Mouse (Mus musculus): ENCODE data around the gene Gm8909. TPM values are rescaled to one million over a fixed set of nuclear protein-coding genes. Genes with fewer than 3 reads are reported as not detected.
"Not testable (repeated sequence)": the region's sequence is repeated elsewhere in the genome, so short reads cannot be mapped to it uniquely, and the experiment has no call there.

The Gm8909 gene
- polyA plus RNA-seq, 1 experiment from 2014 or later, result not detected

DNA sequence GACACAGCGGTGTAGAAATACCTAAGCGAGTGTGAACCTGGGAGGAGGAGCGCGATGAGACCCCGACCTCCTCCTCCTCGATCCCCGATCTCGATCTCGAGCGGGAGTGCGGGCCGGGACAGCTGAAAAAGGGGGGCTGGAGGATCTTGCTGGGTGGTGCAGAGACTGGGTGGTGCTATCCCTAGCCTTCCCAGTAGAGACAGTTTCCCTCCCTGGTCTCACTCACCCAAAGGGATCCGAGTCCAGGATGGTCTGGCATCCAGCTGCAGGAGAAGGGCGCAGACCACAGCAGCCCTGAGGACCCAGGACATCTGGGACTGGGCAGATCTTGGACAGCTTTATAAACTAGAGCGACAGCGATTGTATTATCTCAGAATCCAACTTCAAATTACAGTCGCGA is 47.5 kb downstream of the Gm8909 start:
- not testable (repeated sequence) for H3K9ac ChIP-seq (replicated peaks; ENCODE audit: low read length); ATAC-seq (replicated peaks; ENCODE audit: insufficient number of reproducible peaks, low FRiP score, low TSS enrichment, low read depth); DNase-seq (ENCODE audit: low spot score); H3K4me3 ChIP-seq (ENCODE audit: low read depth, low read length); H3K4me1 ChIP-seq (ENCODE audit: control insufficient read depth, insufficient read depth, low read length); H3K9me3 ChIP-seq (replicated peaks; ENCODE audit: control insufficient read depth, low read length); H3K27ac ChIP-seq (replicated peaks; ENCODE audit: low read depth, low read length); H3K27me3 ChIP-seq (ENCODE audit: control insufficient read depth, insufficient read depth, low read length); H3K36me3 ChIP-seq (replicated peaks; ENCODE audit: control insufficient read depth, insufficient read depth, low read depth, low read length); H3K4me2 ChIP-seq (ENCODE audit: low read depth, low read length)
- WGBS, result 26% methylated on average over 18 of the region's 18 CpGs

DNA sequence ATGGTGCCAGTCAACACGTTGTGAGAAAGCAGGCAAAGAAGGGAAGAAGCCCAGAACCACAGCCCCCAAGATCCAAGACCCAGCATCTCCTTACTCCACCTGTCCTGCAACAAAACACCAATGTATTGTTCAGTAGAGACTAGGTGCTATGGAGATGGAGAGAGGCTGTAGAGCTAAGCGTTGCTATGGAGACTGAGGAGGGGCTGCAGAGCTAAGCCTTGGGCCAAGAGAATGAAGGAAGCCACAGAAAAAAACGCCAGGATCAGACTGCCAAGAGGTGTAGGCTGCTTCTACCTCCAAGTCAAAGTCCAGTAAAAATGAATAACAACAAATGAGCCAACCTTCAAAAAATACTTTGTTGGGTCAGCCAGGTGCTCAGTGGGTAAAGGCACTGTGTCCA is 51.8 kb downstream of the Gm8909 start:
- ATAC-seq (replicated peaks; ENCODE audit: insufficient number of reproducible peaks, low FRiP score, low TSS enrichment, low read depth); H3K36me3 ChIP-seq (replicated peaks; ENCODE audit: control insufficient read depth, insufficient read depth, low read depth, low read length); H3K27ac ChIP-seq (replicated peaks; ENCODE audit: low read depth, low read length); H3K4me3 ChIP-seq (ENCODE audit: low read depth, low read length); DNase-seq (ENCODE audit: low spot score); H3K4me2 ChIP-seq (ENCODE audit: low read depth, low read length); H3K9ac ChIP-seq (replicated peaks; ENCODE audit: low read length); H3K4me1 ChIP-seq (ENCODE audit: control insufficient read depth, insufficient read depth, low read length); H3K27me3 ChIP-seq (ENCODE audit: control insufficient read depth, insufficient read depth, low read length); H3K9me3 ChIP-seq (replicated peaks; ENCODE audit: control insufficient read depth, low read length): not testable (repeated sequence)
- WGBS, result 27% methylated on average over 3 of the region's 3 CpGs

Other genes starting within 250 kb of the Gm8909 start
- gene Abcf1, start 198.8 kb downstream of the Gm8909 start, polyA plus RNA-seq (2014; fragmentation: Nextera tagmentation; extraction: Ambion mirVana), result 96.7 and 112 TPM in 2 replicates
- gene Gnl1, start 188.7 kb downstream of the Gm8909 start, polyA plus RNA-seq (2014; fragmentation: Nextera tagmentation; extraction: Ambion mirVana), result 31.3 and 32.3 TPM in 2 replicates
- gene Prr3, start 188.3 kb downstream of the Gm8909 start, polyA plus RNA-seq (2014; fragmentation: Nextera tagmentation; extraction: Ambion mirVana), result 37.7 and 38.2 TPM in 2 replicates
- 2.2 and 2.4 TPM in 2 replicates for gene H2-T24, start 148.0 kb downstream of the Gm8909 start, polyA plus RNA-seq (2014; fragmentation: Nextera tagmentation; extraction: Ambion mirVana)
- 3.7 and 3.9 TPM in 2 replicates for gene H2-T23, start 135.7 kb downstream of the Gm8909 start, polyA plus RNA-seq (2014; fragmentation: Nextera tagmentation; extraction: Ambion mirVana)
- 12.7 and 13.2 TPM in 2 replicates for gene H2-T22, start 125.8 kb downstream of the Gm8909 start, polyA plus RNA-seq (2014; fragmentation: Nextera tagmentation; extraction: Ambion mirVana)
- not detected in 2 replicates for gene Gm6034, start 125.6 kb downstream of the Gm8909 start, polyA plus RNA-seq (2014; fragmentation: Nextera tagmentation; extraction: Ambion mirVana)
- gene Gm11127, start 110.2 kb downstream of the Gm8909 start, polyA plus RNA-seq (2014; fragmentation: Nextera tagmentation; extraction: Ambion mirVana), result 0.20 TPM in 1 of 2 replicates, not detected in the other
- not detected in 2 replicates for gene Gm19684, start 46.9 kb downstream of the Gm8909 start, polyA plus RNA-seq (2014; fragmentation: Nextera tagmentation; extraction: Ambion mirVana)
- gene Gm7030, start 39.1 kb downstream of the Gm8909 start, polyA plus RNA-seq (2014; fragmentation: Nextera tagmentation; extraction: Ambion mirVana), result not detected in 2 replicates
- gene H2-T3, start 21.8 kb upstream of the Gm8909 start, polyA plus RNA-seq (2014; fragmentation: Nextera tagmentation; extraction: Ambion mirVana), result not detected in 2 replicates
- 83.6 and 92.6 TPM in 2 replicates for gene Rpp21, start 89.5 kb upstream of the Gm8909 start, polyA plus RNA-seq (2014; fragmentation: Nextera tagmentation; extraction: Ambion mirVana)
- 14.0 and 15.6 TPM in 2 replicates for gene Trim39, start 103.7 kb upstream of the Gm8909 start, polyA plus RNA-seq (2014; fragmentation: Nextera tagmentation; extraction: Ambion mirVana)
- gene H2-M10.2, start 118.0 kb upstream of the Gm8909 start, polyA plus RNA-seq (2014; fragmentation: Nextera tagmentation; extraction: Ambion mirVana), result not detected in 2 replicates
- not detected in 2 replicates for gene H2-M10.1, start 157.6 kb upstream of the Gm8909 start, polyA plus RNA-seq (2014; fragmentation: Nextera tagmentation; extraction: Ambion mirVana)
- gene H2-M10.3, start 199.9 kb upstream of the Gm8909 start, polyA plus RNA-seq (2014; fragmentation: Nextera tagmentation; extraction: Ambion mirVana), result not detected in 2 replicates